Mouse (Mus musculus) induced T-regulatory cell, adult 2 months (primary cell): ENCODE measurements around the gene Mindy2.

ENCODE experiments used
- DNase-seq: peaks from one replicate; pipeline ENCODE4 v3.0.0-alpha.2; 2012; ENCODE audit warnings: low read depth

The Mindy2 gene

GRCm38 (mm10) chr9:70657013-70657967, at the start of gene Mindy2:
Mindy2 (minus strand) TSS chr9:70657174.
- peak; percentile 100 for DNase-seq

- no peak for DNase-seq
Measured at GRCm38 (mm10) chr9:70706444-70706843, 49.5 kb upstream of the Mindy2 start.

GRCm38 (mm10) chr9:70703597-70704203, 46.7 kb upstream of the Mindy2 start:
- no peak for DNase-seq

- no peak for DNase-seq
Measured at GRCm38 (mm10) chr9:70698090-70698489, 41.1 kb upstream of the Mindy2 start.

GRCm38 (mm10) chr9:70695723-70696122, 38.7 kb upstream of the Mindy2 start:
- DNase-seq = no peak

GRCm38 (mm10) chr9:70691772-70692693, 35.1 kb upstream of the Mindy2 start:
- DNase-seq = peak; percentile 50

GRCm38 (mm10) chr9:70690579-70690978, 33.6 kb upstream of the Mindy2 start:
- no peak for DNase-seq

- DNase-seq = no peak
Measured at GRCm38 (mm10) chr9:70689926-70690325, 33.0 kb upstream of the Mindy2 start.

- DNase-seq = no peak
Measured at GRCm38 (mm10) chr9:70688301-70688968, 31.5 kb upstream of the Mindy2 start.

- no peak for DNase-seq
Measured at GRCm38 (mm10) chr9:70682202-70682601, 25.2 kb upstream of the Mindy2 start.

- DNase-seq = peak; percentile 60
Measured at GRCm38 (mm10) chr9:70679132-70680091, 22.4 kb upstream of the Mindy2 start.

- peak; percentile 99 for DNase-seq
Measured at GRCm38 (mm10) chr9:70678682-70679131, 21.7 kb upstream of the Mindy2 start, which contains the start of gene Adam10. Adam10 (plus strand) TSS chr9:70678997.

- no peak for DNase-seq
Measured at GRCm38 (mm10) chr9:70675961-70676360, 19.0 kb upstream of the Mindy2 start.

- DNase-seq = no peak
Measured at GRCm38 (mm10) chr9:70675117-70675516, 18.1 kb upstream of the Mindy2 start.

GRCm38 (mm10) chr9:70673656-70674055, 16.7 kb upstream of the Mindy2 start:
- DNase-seq = no peak

- peak; percentile 47 for DNase-seq
Measured at GRCm38 (mm10) chr9:70671772-70672579, 15.0 kb upstream of the Mindy2 start.

GRCm38 (mm10) chr9:70671278-70671677, 14.3 kb upstream of the Mindy2 start:
- DNase-seq = peak; percentile 72

GRCm38 (mm10) chr9:70670381-70670780, 13.4 kb upstream of the Mindy2 start:
- no peak for DNase-seq

GRCm38 (mm10) chr9:70669197-70669596, 12.2 kb upstream of the Mindy2 start:
- no peak for DNase-seq
